Mouse (Mus musculus) kidney, postnatal 4 days (tissue): ENCODE data around the gene Adamts6.

Source experiments
- DNase-seq, 2 experiments: peaks; one replicate each; pipeline ENCODE4 v3.0.0; 2021; ENCODE audit warnings: mixed read lengths in 2 of 2

Adamts6 gene

GRCm38 (mm10) chr13:104517638-104518311 is 230.1 kb downstream of the Adamts6 start:
- DNase-seq: no peak

GRCm38 (mm10) chr13:104518312-104519005 is 230.8 kb downstream of the Adamts6 start:
- DNase-seq: peak; percentile 92 to 95

DNA sequence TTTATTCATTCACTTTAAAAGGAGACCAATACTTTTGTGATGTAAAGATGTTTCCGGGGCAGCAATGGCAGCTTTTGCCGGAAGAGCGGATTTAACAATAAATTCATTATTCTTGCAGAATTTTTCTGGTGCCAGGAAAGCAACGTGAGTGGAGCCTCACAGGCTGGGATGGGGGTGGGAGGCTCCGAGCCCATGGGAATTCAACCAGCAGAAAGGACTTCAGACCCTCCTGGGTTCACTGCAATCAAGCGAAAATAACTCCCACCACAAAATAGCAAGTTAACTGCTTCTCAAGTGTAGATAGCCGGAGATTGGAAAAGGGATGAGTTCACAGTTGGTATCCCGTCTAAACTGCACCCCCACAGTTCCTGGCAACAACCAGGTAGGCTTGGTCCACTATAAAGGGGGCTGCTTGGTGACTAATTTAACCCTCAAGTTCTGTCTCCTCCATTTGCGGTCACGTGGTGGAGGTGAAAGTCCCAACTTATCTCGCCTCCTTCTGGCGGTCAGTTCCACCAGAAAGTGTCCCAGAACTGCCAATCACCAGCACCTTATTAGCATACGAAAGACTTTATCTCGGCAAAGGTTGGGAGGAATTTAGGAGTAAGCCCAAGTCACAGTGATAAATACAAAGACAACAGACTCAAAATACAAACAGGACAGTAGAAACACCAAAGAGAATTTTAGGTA is 231.5 kb downstream of the Adamts6 start:
- peak in 1 of 2 experiments; percentile 63 for DNase-seq

- DNase-seq: no peak
Observed at GRCm38 (mm10) chr13:104519981-104520380, 232.3 kb downstream of the Adamts6 start.

- no peak for DNase-seq
Observed at GRCm38 (mm10) chr13:104520461-104520860, 232.8 kb downstream of the Adamts6 start.

GRCm38 (mm10) chr13:104521532-104521931 is 233.9 kb downstream of the Adamts6 start:
- DNase-seq: no peak

GRCm38 (mm10) chr13:104525656-104526055 is 238.0 kb downstream of the Adamts6 start:
- DNase-seq: no peak

- DNase-seq: no peak
Observed at GRCm38 (mm10) chr13:104529238-104529637, 241.6 kb downstream of the Adamts6 start.

- DNase-seq: no peak
Observed at GRCm38 (mm10) chr13:104531841-104532240, 244.2 kb downstream of the Adamts6 start.

DNA sequence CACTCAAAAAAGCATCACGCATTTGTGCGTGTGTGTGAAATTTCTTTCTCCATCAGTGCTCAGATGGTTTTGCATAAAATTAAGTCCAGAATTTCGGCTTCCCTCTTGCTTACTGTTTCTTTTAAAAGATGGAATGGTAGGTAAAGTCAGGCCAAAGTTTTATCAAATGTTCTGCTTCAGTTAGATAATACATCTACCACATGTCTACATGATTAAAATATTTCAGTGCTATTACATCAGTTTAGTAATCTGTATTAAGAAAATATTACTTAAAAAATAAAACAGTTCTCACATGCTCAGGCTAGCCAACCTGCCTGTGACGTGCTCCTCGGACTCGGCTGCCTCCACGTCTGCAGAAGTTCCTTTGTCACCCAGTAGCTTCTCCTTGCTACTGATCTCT is 245.1 kb downstream of the Adamts6 start:
- no peak for DNase-seq

GRCm38 (mm10) chr13:104533806-104534495 is 246.3 kb downstream of the Adamts6 start:
- peak; percentile 23 to 51 for DNase-seq

- peak; percentile 26 to 41 for DNase-seq
Observed at GRCm38 (mm10) chr13:104540861-104541398, 253.3 kb downstream of the Adamts6 start.

DNA sequence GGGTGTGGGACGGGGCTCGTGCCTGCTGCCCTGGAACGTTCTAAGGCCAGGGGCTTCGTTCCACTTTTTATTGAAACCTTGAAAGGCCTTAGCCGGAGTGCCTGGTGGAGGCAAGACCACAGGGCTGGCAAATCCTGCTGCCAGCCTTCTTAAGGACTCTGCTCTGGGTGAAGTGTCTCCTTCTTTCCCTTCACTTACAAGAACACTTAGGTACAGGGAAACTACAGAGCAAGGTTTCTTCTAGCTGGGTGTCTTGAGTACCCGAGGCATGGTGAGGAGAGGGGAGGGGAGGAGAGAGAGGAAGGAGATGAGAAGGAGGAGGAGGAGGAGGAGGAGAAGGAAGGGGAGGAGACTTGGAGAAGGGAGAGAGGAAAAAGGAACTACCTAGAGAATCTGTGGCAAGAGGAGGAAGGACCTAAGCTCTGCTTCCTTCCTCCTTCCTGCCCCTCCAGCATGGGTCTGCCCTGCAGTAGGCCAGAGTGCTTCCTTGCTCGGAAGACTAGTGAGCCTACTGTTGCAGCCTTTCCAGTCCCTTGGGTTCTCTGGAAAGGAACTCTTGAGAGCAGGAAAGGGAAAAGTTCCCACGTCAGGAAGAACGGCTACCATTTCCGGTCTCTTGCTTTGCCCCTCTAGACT is 254.6 kb downstream of the Adamts6 start:
- peak in 1 of 2 experiments; percentile 11 for DNase-seq

DNA sequence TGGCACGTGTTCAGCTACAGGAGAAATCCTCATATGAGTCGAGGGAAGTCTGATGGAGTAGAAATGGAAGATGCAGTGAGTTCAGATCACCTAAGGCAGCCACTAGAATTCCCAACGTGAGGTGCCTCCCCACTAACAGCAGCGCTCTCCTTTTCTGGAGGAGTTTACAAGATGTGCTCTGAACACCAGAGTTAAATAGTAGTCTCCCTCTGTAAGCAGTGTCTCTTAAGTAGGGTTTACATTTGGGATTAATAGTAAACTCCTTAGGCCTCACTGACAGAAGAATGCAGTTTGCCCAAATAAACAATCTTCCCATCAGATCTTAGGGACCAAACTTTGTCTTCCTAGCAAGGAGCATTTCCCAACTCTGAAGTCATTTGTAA is 255.1 kb downstream of the Adamts6 start:
- no peak for DNase-seq
